In the genomic region with DNA sequence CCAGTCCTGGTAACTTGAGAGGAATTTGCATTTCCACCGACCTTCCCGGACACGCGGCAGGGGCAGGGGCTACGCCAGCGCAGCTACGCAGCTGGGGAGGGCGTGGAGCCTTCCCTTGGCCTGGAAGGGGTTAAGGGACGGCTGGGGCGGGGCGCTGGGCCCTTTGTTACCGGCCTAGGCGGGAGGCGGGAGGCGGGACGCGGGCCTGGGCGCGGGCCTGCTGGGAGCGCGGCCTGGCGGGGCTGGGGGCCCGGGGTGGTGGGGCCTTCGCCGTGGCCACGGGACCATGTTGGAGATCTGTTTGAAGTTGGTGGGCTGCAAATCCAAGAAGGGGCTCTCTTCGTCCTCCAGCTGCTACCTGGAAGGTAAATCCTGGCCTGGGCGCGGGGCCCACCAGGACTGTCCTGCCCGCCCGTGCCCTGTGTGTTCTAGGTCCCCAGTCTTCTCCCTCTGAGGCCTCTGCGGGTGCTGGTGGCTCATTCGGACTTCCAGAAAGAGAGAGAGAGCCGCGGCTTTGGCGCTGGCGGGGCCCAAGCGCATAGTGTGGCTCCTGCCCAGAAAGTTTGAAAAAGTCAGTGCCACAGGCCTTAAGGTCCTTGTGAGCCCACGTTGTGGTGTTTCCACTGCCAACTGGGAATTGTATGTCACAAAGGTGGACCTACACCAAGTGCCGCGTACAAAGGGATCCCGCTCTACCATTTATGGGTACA, we compare ENCODE assay signal across 8 mouse cellular contexts. TPM values are rescaled to one million over a fixed set of nuclear protein-coding genes. Genes with fewer than 3 reads are reported as not detected.
DNase-seq lines count a peak whose midpoint lies in the region; ATAC-seq and TF ChIP-seq lines count a peak whose summit lies in the region.

No protein-coding gene starts in this region.

- peak overlapping the region; percentile 62 for H3K4me3 ChIP-seq in left cerebral cortex, adult 2 months
- H3K4me3 ChIP-seq in liver, embryonic 15.5 days (replicated peaks) = peak overlapping the region; percentile 70
- H3K4me3 ChIP-seq in neural tube, embryonic 11.5 days (ENCODE audit: low read depth, low read length) = peak overlapping the region; percentile 91

- no peaks in the 10 kb centered on the region; the same call in 1 of the 2 replicates for H3K36me3 ChIP-seq in liver, embryonic 15.5 days (replicated peaks)
- no peaks in the 10 kb centered on the region for H3K36me3 ChIP-seq in neural tube, embryonic 11.5 days (ENCODE audit: control insufficient read depth, insufficient read depth, low read length)

- ATAC-seq in liver, embryonic 15.5 days (ENCODE audit: insufficient read depth) = peak; percentile 86
- peak; percentile 81 for ATAC-seq in neural tube, embryonic 11.5 days (ENCODE audit: insufficient read depth, low FRiP score, low TSS enrichment)

- peak; percentile 36 to 50 for DNase-seq in left cerebral cortex, adult 2 months (ENCODE audit: extremely low spot score in 1 of 2, low spot score in 2 of 2)
- DNase-seq in left cerebral cortex, adult 11 months (ENCODE audit: low spot score) = no peak
- peak; percentile 52 to 73 for DNase-seq in cerebellum, postnatal 25 days
- peak; percentile 91 for DNase-seq in gastrocnemius, postnatal 14 days
- DNase-seq in induced T-regulatory cell, adult 2 months (ENCODE audit: low read depth) = peak; percentile 66
- DNase-seq in neural tube, embryonic 11.5 days (ENCODE audit: low spot score) = peak; percentile 90
- DNase-seq in testis, postnatal 14 days (ENCODE audit: low spot score) = peak; percentile 82

- no peaks in the 10 kb centered on the region for H3K9me3 ChIP-seq in liver, embryonic 15.5 days (replicated peaks)
- no peaks in the 10 kb centered on the region for H3K9me3 ChIP-seq in neural tube, embryonic 11.5 days (ENCODE audit: control insufficient read depth, low read length)

- intact Hi-C loops in left cerebral cortex, adult 2 months (cut with DNase I) = no loop called here
- intact Hi-C loops in gastrocnemius, postnatal 14 days (cut with DNase I; ENCODE audit: low total_unique reads) = no loop called here

- H3K27ac ChIP-seq in left cerebral cortex, adult 2 months = peak overlapping the region; percentile 84
- peak overlapping the region; percentile 72 for H3K27ac ChIP-seq in liver, embryonic 15.5 days (replicated peaks)
- peak overlapping the region; percentile 83 for H3K27ac ChIP-seq in neural tube, embryonic 11.5 days (ENCODE audit: low read depth, low read length)

- WGBS in liver, embryonic 15.5 days (ENCODE audit: insufficient replicate concordance) = 1% methylated on average over 42 of the region's 42 CpGs
- under 1% methylated on average over 40 of the region's 42 CpGs for WGBS in neural tube, embryonic 11.5 days

- H3K4me2 ChIP-seq in liver, embryonic 15.5 days = peak overlapping the region; percentile 88
- H3K4me2 ChIP-seq in neural tube, embryonic 11.5 days (ENCODE audit: low read depth) = peak overlapping the region; percentile 92

- no peak for TF ChIP-seq CTCF in left cerebral cortex, adult 2 months (IDR thresholded peaks at IDR 0.05)

- peak overlapping the region; percentile 81 for H3K9ac ChIP-seq in liver, embryonic 15.5 days
- peak overlapping the region; percentile 98 for H3K9ac ChIP-seq in neural tube, embryonic 11.5 days (ENCODE audit: low read length)

- H3K27me3 ChIP-seq in liver, embryonic 15.5 days = no peaks in the 10 kb centered on the region
- no peaks in the 10 kb centered on the region for H3K27me3 ChIP-seq in neural tube, embryonic 11.5 days (ENCODE audit: control insufficient read depth, insufficient read depth, low read length)

- H3K4me1 ChIP-seq in liver, embryonic 15.5 days (replicated peaks) = peaks cover 50% of the 10 kb centered on the region
- peaks cover 36% of the 10 kb centered on the region for H3K4me1 ChIP-seq in neural tube, embryonic 11.5 days (ENCODE audit: control insufficient read depth, insufficient read depth, low read length)

RNA-seq across cellular contexts. Expression of gene Qrfp, which starts 50.5 kb away (rescaled TPM):
- total RNA-seq in left cerebral cortex, adult 2 months (2021) = not detected
- not detected for total RNA-seq in gastrocnemius, postnatal 14 days (2021)
- 0.03 and 0.08 TPM in 2 replicates for polyA plus RNA-seq in liver, embryonic 15.5 days (2015; fragmentation: Nextera tagmentation; extraction: Ambion mirVana)
- 0.09 and 0.31 TPM in 2 replicates for polyA plus RNA-seq in neural tube, embryonic 11.5 days (2014; fragmentation: Nextera tagmentation; extraction: Ambion mirVana)
